Mouse (Mus musculus) cerebellum, adult 11-12 months (tissue): ENCODE results near the gene Dctn2.
A peak's percentile ranks its signal among the peaks of the same experiment; 100 is the strongest.
"Not testable (repeated sequence)": the region's sequence is repeated elsewhere in the genome, so short reads cannot be mapped to it uniquely, and the experiment has no call there.

Experiments used
- DNase-seq: peaks from one replicate; pipeline ENCODE4 v3.0.0; 2022

Dctn2 gene

GRCm38 (mm10) chr10:127290307-127290929, 24.2 kb downstream of the Dctn2 start:
- DNase-seq = peak; percentile 100

GRCm38 (mm10) chr10:127290930-127291880, 25.0 kb downstream of the Dctn2 start:
- peak; percentile 77 for DNase-seq

GRCm38 (mm10) chr10:127291881-127292638, 25.9 kb downstream of the Dctn2 start:
- no peak for DNase-seq

GRCm38 (mm10) chr10:127292987-127293538, 26.9 kb downstream of the Dctn2 start:
- no peak for DNase-seq

GRCm38 (mm10) chr10:127293590-127294113, 27.5 kb downstream of the Dctn2 start:
- DNase-seq = no peak

GRCm38 (mm10) chr10:127294895-127295510, 28.8 kb downstream of the Dctn2 start:
- DNase-seq = no peak

GRCm38 (mm10) chr10:127295986-127296794, 30.0 kb downstream of the Dctn2 start:
- DNase-seq = no peak

- no peak for DNase-seq
Observed at GRCm38 (mm10) chr10:127297015-127297871, 31.1 kb downstream of the Dctn2 start.

GRCm38 (mm10) chr10:127300361-127300760, 34.2 kb downstream of the Dctn2 start:
- DNase-seq = no peak

- no peak for DNase-seq
Observed at GRCm38 (mm10) chr10:127303136-127303535, 37.0 kb downstream of the Dctn2 start.

GRCm38 (mm10) chr10:127309167-127309566, 43.0 kb downstream of the Dctn2 start:
- not testable (repeated sequence) for DNase-seq

GRCm38 (mm10) chr10:127310523-127311475, 44.6 kb downstream of the Dctn2 start:
- DNase-seq = no peak

- peak; percentile 94 for DNase-seq
Observed at GRCm38 (mm10) chr10:127311476-127312355, 45.5 kb downstream of the Dctn2 start, which contains the start of gene Mars. Mars (minus strand) TSS chr10:127311786.

- peak; percentile 75 for DNase-seq
Observed at GRCm38 (mm10) chr10:127312356-127312676, 46.1 kb downstream of the Dctn2 start.

- no peak for DNase-seq
Observed at GRCm38 (mm10) chr10:127312858-127313257, 46.7 kb downstream of the Dctn2 start.

GRCm38 (mm10) chr10:127313516-127313915, 47.3 kb downstream of the Dctn2 start:
- DNase-seq = not testable (repeated sequence)

- DNase-seq = not testable (repeated sequence)
Observed at GRCm38 (mm10) chr10:127314950-127315349, 48.8 kb downstream of the Dctn2 start.

GRCm38 (mm10) chr10:127317277-127317676, 51.1 kb downstream of the Dctn2 start:
- DNase-seq = no peak
